Mouse (Mus musculus) Patski (cell line): ENCODE measurements around the gene Pttg1. TPM values are rescaled to one million over a fixed set of nuclear protein-coding genes. Genes with fewer than 3 reads are reported as not detected.

Source experiments
- ATAC-seq: fragments of 100-300 bp; one replicate; pipeline ENCODE4 v1.8.0; 2021
- CTCF ChIA-PET: fragments of 350-600 bp; sonication (Branson Sonifier 250); formaldehyde crosslinking; loops from one replicate; lab custom pipeline; 2022; ENCODE audit warnings: inconsistent platforms; lab: Charles Lee
- POLR2A ChIA-PET: fragments of 350-600 bp; sonication (Branson Sonifier 250); formaldehyde crosslinking; loops from one replicate; lab custom pipeline; 2022; ENCODE audit warnings: antibody characterized with exemption, inconsistent platforms; lab: Charles Lee
- DNase-seq: peaks from one replicate; pipeline ENCODE4 v3.0.0-alpha.2; 2011; ENCODE audit warnings: low read depth, low spot score
- H3K27me3 ChIP-seq: fragments of 371-371 bp; one replicate; pipeline ENCODE4 v1.5.1; 2021
- CTCF ChIP-seq: fragments of 100-300 bp; IDR thresholded peaks from one replicate; pipeline ENCODE4 v1.5.1; 2021
- in situ Hi-C: fragments of 300-500 bp; cut with MboI; formaldehyde crosslinking; loops from 3 replicates; pipeline ENCODE4 v1.11.1; 2018; ENCODE audit warnings: low pct_unique_long_range_greater_than_20kb, mixed read lengths
- polyA plus RNA-seq: library from polyadenylated mRNA; unstranded; gene quantifications from one replicate; pipeline ENCODE4 v1.2.3, GENCODE M21; 2021

The Pttg1 gene
- polyA plus RNA-seq, 1 experiment from 2014 or later, result 32.4 TPM

- ChIA-PET CTCF (no interaction called here), POLR2A (no interaction called here)
- in situ Hi-C loops, result no loop called here
- TF ChIP-seq CTCF, result no peak
- ATAC-seq (no peak), DNase-seq (no peak)
- H3K27me3 ChIP-seq, result peaks cover 17% of the 10 kb centered on the region
These were observed 37.6 kb downstream of the Pttg1 start for GRCm38 (mm10) chr11:43388122-43389097.

GRCm38 (mm10) chr11:43387004-43387880, 38.8 kb downstream of the Pttg1 start:
- TF ChIP-seq CTCF, result no peak
- H3K27me3 ChIP-seq, result peaks cover 16% of the 10 kb centered on the region
- ATAC-seq, result no peak
- DNase-seq, result no peak
- ChIA-PET CTCF (no interaction called here), POLR2A (no interaction called here)
- in situ Hi-C loops, result no loop called here

- CTCF ChIA-PET, result no interaction called here
- H3K27me3 ChIP-seq, result peaks cover 15% of the 10 kb centered on the region
- POLR2A ChIA-PET, result no interaction called here
- DNase-seq (no peak), ATAC-seq (no peak)
- in situ Hi-C loops, result no loop called here
- no peak for TF ChIP-seq CTCF
These were observed 40.3 kb downstream of the Pttg1 start for GRCm38 (mm10) chr11:43385716-43386115.

- H3K27me3 ChIP-seq, result peaks cover 15% of the 10 kb centered on the region
- in situ Hi-C loops, result no loop called here
- CTCF ChIA-PET, result no interaction called here
- no peak for TF ChIP-seq CTCF
- POLR2A ChIA-PET, result no interaction called here
- no peak for ATAC-seq
- DNase-seq, result peak; percentile 1
These were observed 40.9 kb downstream of the Pttg1 start for GRCm38 (mm10) chr11:43385055-43385649.

GRCm38 (mm10) chr11:43383581-43383980, 42.5 kb downstream of the Pttg1 start:
- peaks cover 19% of the 10 kb centered on the region for H3K27me3 ChIP-seq
- no peak for ATAC-seq
- POLR2A ChIA-PET, result no interaction called here
- no peak for TF ChIP-seq CTCF
- DNase-seq, result no peak
- CTCF ChIA-PET, result no interaction called here
- in situ Hi-C loops, result no loop called here

- DNase-seq (no peak), ATAC-seq (no peak)
- POLR2A ChIA-PET, result no interaction called here
- peaks cover 37% of the 10 kb centered on the region for H3K27me3 ChIP-seq
- in situ Hi-C loops, result no loop called here
- TF ChIP-seq CTCF, result no peak
- CTCF ChIA-PET, result no interaction called here
These were observed 45.1 kb downstream of the Pttg1 start for GRCm38 (mm10) chr11:43380901-43381300.

- in situ Hi-C loops, result no loop called here
- H3K27me3 ChIP-seq, result peaks cover 34% of the 10 kb centered on the region
- ChIA-PET POLR2A (no interaction called here), CTCF (no interaction called here)
- TF ChIP-seq CTCF, result no peak
- DNase-seq, result no peak
- no peak for ATAC-seq
These were observed 46.1 kb downstream of the Pttg1 start for GRCm38 (mm10) chr11:43379911-43380485.

GRCm38 (mm10) chr11:43379488-43379887, 46.6 kb downstream of the Pttg1 start:
- CTCF ChIA-PET, result no interaction called here
- in situ Hi-C loops, result no loop called here
- no peak for TF ChIP-seq CTCF
- no peak for ATAC-seq
- POLR2A ChIA-PET, result no interaction called here
- no peak for DNase-seq
- peaks cover 34% of the 10 kb centered on the region for H3K27me3 ChIP-seq

- ATAC-seq (no peak), DNase-seq (no peak)
- in situ Hi-C loops, result no loop called here
- TF ChIP-seq CTCF, result no peak
- peaks cover 33% of the 10 kb centered on the region for H3K27me3 ChIP-seq
- ChIA-PET POLR2A (no interaction called here), CTCF (no interaction called here)
These were observed 48.8 kb downstream of the Pttg1 start for GRCm38 (mm10) chr11:43377083-43377850.
